Mouse (Mus musculus) embryonic facial prominence, embryonic 11.5 days (tissue): ENCODE data around the gene Tmem254a. TPM values are rescaled to one million over a fixed set of nuclear protein-coding genes. Genes with fewer than 3 reads are reported as not detected.
A peak's percentile ranks its signal among the peaks of the same experiment; 100 is the strongest.
"Not testable (repeated sequence)": the region's sequence is repeated elsewhere in the genome, so short reads cannot be mapped to it uniquely, and the experiment has no call there.

ENCODE experiments used
- ATAC-seq: fragments of 200-750 bp; cut with Nextera tagmentation; replicated peaks from 2 replicates; pipeline ENCODE4 v1.8.0; 2017; ENCODE audit warnings: low read depth; ENCODE audit not compliant: insufficient number of reproducible peaks, low FRiP score, low TSS enrichment
- DNase-seq: peaks from one replicate; pipeline ENCODE4 v3.0.0-alpha.2; 2015; ENCODE audit warnings: low spot score
- H3K27ac ChIP-seq: fragments of 300-500 bp; sonication (generic); replicated peaks from 2 replicates; pipeline ENCODE4 v1.5.1; 2014; ENCODE audit warnings: mild to moderate bottlenecking, low read depth, low read length, control low read depth
- H3K27me3 ChIP-seq: fragments of 300-500 bp; sonication (generic); 2 replicates; pipeline ENCODE4 v1.6.1; 2014; ENCODE audit warnings: mild to moderate bottlenecking, low read length, moderate library complexity, mixed read lengths; ENCODE audit not compliant: control insufficient read depth, insufficient read depth
- H3K36me3 ChIP-seq: fragments of 300-500 bp; sonication (generic); replicated peaks from 2 replicates; pipeline ENCODE4 v1.6.1; 2014; ENCODE audit warnings: low read depth, mild to moderate bottlenecking, low read length, moderate library complexity, mixed read lengths; ENCODE audit not compliant: control insufficient read depth, insufficient read depth
- H3K4me1 ChIP-seq: fragments of 300-500 bp; sonication (generic); 2 replicates; pipeline ENCODE4 v1.6.1; 2014; ENCODE audit warnings: low read length, mixed read lengths; ENCODE audit not compliant: control insufficient read depth, insufficient read depth
- H3K4me2 ChIP-seq: fragments of 300-500 bp; sonication (generic); 2 replicates; pipeline ENCODE4 v1.6.1; 2014; ENCODE audit warnings: low read depth, mild to moderate bottlenecking, control low read depth, low read length, moderate library complexity
- H3K4me3 ChIP-seq: fragments of 300-500 bp; sonication (generic); 2 replicates; pipeline ENCODE4 v1.5.1; 2014; ENCODE audit warnings: low read depth, low read length, control low read depth
- H3K9ac ChIP-seq: fragments of 300-500 bp; sonication (generic); replicated peaks from 2 replicates; pipeline ENCODE4 v1.6.1; 2014; ENCODE audit warnings: mild to moderate bottlenecking, control low read depth, low read length
- H3K9me3 ChIP-seq: fragments of 300-500 bp; sonication (generic); replicated peaks from 2 replicates; pipeline ENCODE4 v1.6.1; 2016; ENCODE audit warnings: mild to moderate bottlenecking, low read length, inconsistent platforms, mixed read lengths; ENCODE audit not compliant: control insufficient read depth
- WGBS: fragments of 180-500 bp; shearing (Covaris S2); extraction: QIAGEN DNeasy Blood & Tissue Kit; methylation state at CpG from one replicate; pipeline ENCODE4 v1.1.7; 2014; 5-methylcytosine and 5-hydroxymethylcytosine counted together
- polyA plus RNA-seq: library from polyadenylated mRNA; unstranded; fragments of >200 nt; fragmentation: Nextera tagmentation; extraction: Ambion mirVana; gene quantifications from 2 replicates; pipeline ENCODE4 v1.2.1, GENCODE M21; 2014

Tmem254a gene
- polyA plus RNA-seq = 3.5 and 3.6 TPM in 2 replicates

- H3K4me1 ChIP-seq, H3K9ac ChIP-seq, DNase-seq, H3K9me3 ChIP-seq, H3K4me3 ChIP-seq, H3K27me3 ChIP-seq, H3K36me3 ChIP-seq, H3K4me2 ChIP-seq, ATAC-seq, H3K27ac ChIP-seq: not testable (repeated sequence)
- no CpG with 5 or more reads among the region's 10 CpGs for WGBS
These were observed at the start of gene Tmem254a for GRCm38 (mm10) chr14:25927562-25927881. Gene Tmem254a, minus strand, starts transcription at chr14:25927672.

GRCm38 (mm10) chr14:25957861-25958260 is 30.4 kb upstream of the Tmem254a start:
- H3K36me3 ChIP-seq, H3K4me2 ChIP-seq, DNase-seq, ATAC-seq, H3K9me3 ChIP-seq, H3K27me3 ChIP-seq, H3K9ac ChIP-seq, H3K4me1 ChIP-seq, H3K27ac ChIP-seq, H3K4me3 ChIP-seq: not testable (repeated sequence)
- no CpG with 5 or more reads among the region's 3 CpGs for WGBS

GRCm38 (mm10) chr14:25938004-25938403 is 10.5 kb upstream of the Tmem254a start, which contains the start of gene Cphx1:
Gene Cphx1, plus strand, starts transcription at chr14:25938304.
- not testable (repeated sequence) for H3K27me3 ChIP-seq, H3K4me2 ChIP-seq, DNase-seq, ATAC-seq, H3K27ac ChIP-seq, H3K9me3 ChIP-seq, H3K9ac ChIP-seq, H3K36me3 ChIP-seq, H3K4me3 ChIP-seq, H3K4me1 ChIP-seq
- no CpG with 5 or more reads among the region's 8 CpGs for WGBS

- H3K4me2 ChIP-seq, H3K4me1 ChIP-seq, H3K27me3 ChIP-seq, H3K36me3 ChIP-seq, DNase-seq, H3K9me3 ChIP-seq, H3K9ac ChIP-seq, ATAC-seq, H3K27ac ChIP-seq, H3K4me3 ChIP-seq: not testable (repeated sequence)
- WGBS = no CpG with 5 or more reads among the region's 5 CpGs
These were observed 9.6 kb upstream of the Tmem254a start for GRCm38 (mm10) chr14:25936867-25937630.

- not testable (repeated sequence) for H3K27me3 ChIP-seq, H3K9me3 ChIP-seq, H3K36me3 ChIP-seq, H3K4me1 ChIP-seq, H3K4me2 ChIP-seq, DNase-seq, H3K4me3 ChIP-seq, H3K9ac ChIP-seq, H3K27ac ChIP-seq
- ATAC-seq = 0 out of 2 replicates have a peak, but pooled peaks have one; percentile 39
- WGBS = no CpG with 5 or more reads among the region's 44 CpGs
These were observed 484 bp downstream of the Tmem254a start for GRCm38 (mm10) chr14:25926814-25927561.

GRCm38 (mm10) chr14:25918427-25919170 is 8.9 kb downstream of the Tmem254a start:
- H3K27ac ChIP-seq, ATAC-seq, H3K36me3 ChIP-seq, DNase-seq, H3K9ac ChIP-seq, H3K9me3 ChIP-seq, H3K27me3 ChIP-seq, H3K4me2 ChIP-seq, H3K4me1 ChIP-seq, H3K4me3 ChIP-seq: not testable (repeated sequence)
- WGBS = no CpG with 5 or more reads among the region's 5 CpGs

GRCm38 (mm10) chr14:25908976-25909375 is 18.5 kb downstream of the Tmem254a start:
- not testable (repeated sequence) for H3K36me3 ChIP-seq, H3K4me1 ChIP-seq, H3K27ac ChIP-seq, ATAC-seq, DNase-seq, H3K9me3 ChIP-seq, H3K9ac ChIP-seq, H3K4me2 ChIP-seq, H3K4me3 ChIP-seq, H3K27me3 ChIP-seq
- no CpG with 5 or more reads among the region's 8 CpGs for WGBS
